Mouse (Mus musculus) myocyte (in vitro differentiated cells): ENCODE measurements at regions not wholly inside any gene's neighbourhood (a gene's known extent, or its start where the extent isn't known, plus 50 kb on each side); places are given as distances from the start of the nearest gene placed in this dataset.

Experiments used
- H3K27me3 ChIP-seq: one replicate; pipeline ENCODE4 v1.6.1; 2011; ENCODE audit not compliant: control insufficient read depth, insufficient read depth, insufficient read length
- H3K36me3 ChIP-seq: one replicate; pipeline ENCODE4 v1.6.1; 2011; ENCODE audit not compliant: control insufficient read depth, insufficient read depth
- H3K4me2 ChIP-seq: one replicate; pipeline ENCODE4 v1.6.1; 2011; ENCODE audit warnings: low read depth, control low read depth
- H3K4me3 ChIP-seq: one replicate; pipeline ENCODE4 v1.5.1; 2011; ENCODE audit warnings: mild to moderate bottlenecking, control low read depth, moderate library complexity
- H3K79me2 ChIP-seq: one replicate; pipeline ENCODE4 v1.6.1; 2011; ENCODE audit not compliant: control insufficient read depth, insufficient read depth
- H3ac ChIP-seq: one replicate; pipeline ENCODE4 v1.6.1; 2011; ENCODE audit not compliant: control insufficient read depth, insufficient read length
- CEBPB ChIP-seq: IDR thresholded peaks from 2 replicates; pipeline ENCODE4 v1.6.1; 2011; ENCODE audit warnings: mild to moderate bottlenecking, moderate library complexity; ENCODE audit not compliant: poor library complexity, insufficient read depth, severe bottlenecking
- E2F4 ChIP-seq: IDR thresholded peaks from one replicate; pipeline ENCODE4 v1.6.1; 2011; ENCODE audit warnings: mild to moderate bottlenecking, control low read depth, moderate library complexity; ENCODE audit not compliant: insufficient read depth
- MAX ChIP-seq: IDR thresholded peaks from one replicate; pipeline ENCODE4 v1.6.1; 2011; ENCODE audit warnings: low read depth, mild to moderate bottlenecking, control low read depth
- MYOD1 ChIP-seq, 3 experiments: IDR thresholded peaks; one replicate each; pipeline ENCODE4 v1.6.1; 2011; ENCODE audit warnings: control low read depth in 2 of 3, low read depth in 2 of 3, mild to moderate bottlenecking in 2 of 3, moderate library complexity in 1 of 3; ENCODE audit not compliant: insufficient read length in 2 of 3, control insufficient read depth in 1 of 3
- MYOG ChIP-seq, 3 experiments: IDR thresholded peaks; one replicate each; pipeline ENCODE4 v1.6.1; 2011; ENCODE audit warnings: control low read depth in 2 of 3, low read depth in 2 of 3, mild to moderate bottlenecking in 2 of 3; ENCODE audit not compliant: insufficient read length in 2 of 3, control insufficient read depth in 1 of 3, insufficient read depth in 1 of 3
- POLR2A ChIP-seq: IDR thresholded peaks from one replicate; pipeline ENCODE4 v1.6.1; 2011; ENCODE audit warnings: low read depth, mild to moderate bottlenecking, control low read depth, moderate library complexity; ENCODE audit not compliant: insufficient read length
- POLR2AphosphoS2 ChIP-seq: IDR thresholded peaks from one replicate; pipeline ENCODE4 v1.6.1; 2011; ENCODE audit warnings: low read depth, control low read depth; ENCODE audit not compliant: insufficient read length
- REST ChIP-seq: IDR thresholded peaks from one replicate; pipeline ENCODE4 v1.6.1; 2011; ENCODE audit warnings: mild to moderate bottlenecking, control low read depth, moderate library complexity; ENCODE audit not compliant: insufficient read depth, insufficient read length
- SRF ChIP-seq: IDR thresholded peaks from one replicate; pipeline ENCODE4 v1.6.1; 2011; ENCODE audit warnings: low read depth; ENCODE audit not compliant: control insufficient read depth, insufficient read length
- TCF12 ChIP-seq: IDR thresholded peaks from one replicate; pipeline ENCODE4 v1.6.1; 2011; ENCODE audit warnings: mild to moderate bottlenecking, control low read depth; ENCODE audit not compliant: poor library complexity, insufficient read depth, severe bottlenecking
- TCF3 ChIP-seq: IDR thresholded peaks from one replicate; pipeline ENCODE4 v1.6.1; 2011; ENCODE audit warnings: low read depth, control low read depth; ENCODE audit not compliant: insufficient read length
- USF1 ChIP-seq: IDR thresholded peaks from one replicate; pipeline ENCODE4 v1.6.1; 2011; ENCODE audit warnings: low read depth, mild to moderate bottlenecking, control low read depth, moderate library complexity

GRCm38 (mm10) chr5:17112026-17112425 lies 261.0 kb upstream of the Speer4f2 start:
- TF ChIP-seq TCF3 (no peak), MAX (no peak), USF1 (no peak), MYOD1 (IDR thresholded peaks at IDR 0.05; ENCODE audit: control insufficient read depth in 1 of 3, insufficient read length in 2 of 3, low read depth in 2 of 3) (no peak), REST (no peak), POLR2A (no peak), E2F4 (no peak), CEBPB (no peak), POLR2AphosphoS2 (no peak)
- Histone ChIP-seq H3K4me3 (no peak overlapping the region), H3K79me2 (no peaks in the 10 kb centered on the region), H3K27me3 (no peaks in the 10 kb centered on the region), H3ac (no peak overlapping the region), H3K36me3 (no peaks in the 10 kb centered on the region), H3K4me2 (no peak overlapping the region)

GRCm38 (mm10) chr5:17115035-17115434 lies 257.9 kb upstream of the Speer4f2 start:
- Histone ChIP-seq H3K4me3 (no peak overlapping the region), H3K27me3 (no peaks in the 10 kb centered on the region), H3K79me2 (no peaks in the 10 kb centered on the region), H3ac (no peak overlapping the region), H3K4me2 (no peak overlapping the region), H3K36me3 (no peaks in the 10 kb centered on the region)
- TF ChIP-seq MYOD1 (IDR thresholded peaks at IDR 0.05; ENCODE audit: control insufficient read depth in 1 of 3, insufficient read length in 2 of 3, low read depth in 2 of 3) (no peak), E2F4 (no peak), POLR2AphosphoS2 (no peak), TCF3 (no peak), TCF12 (no peak), SRF (no peak), REST (no peak), CEBPB (no peak), POLR2A (no peak), USF1 (no peak), MYOG (IDR thresholded peaks at IDR 0.05; ENCODE audit: control insufficient read depth in 1 of 3, insufficient read depth in 1 of 3, insufficient read length in 2 of 3, low read depth in 2 of 3) (no peak), MAX (no peak)

GRCm38 (mm10) chr5:17116072-17116471 lies 256.9 kb upstream of the Speer4f2 start:
- Histone ChIP-seq H3K27me3 (no peaks in the 10 kb centered on the region), H3ac (no peak overlapping the region), H3K4me3 (no peak overlapping the region), H3K36me3 (no peaks in the 10 kb centered on the region), H3K79me2 (no peaks in the 10 kb centered on the region), H3K4me2 (no peak overlapping the region)
- TF ChIP-seq POLR2AphosphoS2 = no peak
- TF ChIP-seq MYOG (IDR thresholded peaks at IDR 0.05; ENCODE audit: control insufficient read depth in 1 of 3, insufficient read depth in 1 of 3, insufficient read length in 2 of 3, low read depth in 2 of 3) = no peak
- no peak for TF ChIP-seq CEBPB
- no peak for TF ChIP-seq MYOD1 (IDR thresholded peaks at IDR 0.05; ENCODE audit: control insufficient read depth in 1 of 3, insufficient read length in 2 of 3, low read depth in 2 of 3)
- TF ChIP-seq USF1 = no peak
- no peak for TF ChIP-seq TCF12
- TF ChIP-seq TCF3 = no peak
- no peak for TF ChIP-seq E2F4
- no peak for TF ChIP-seq REST
- TF ChIP-seq SRF = no peak
- TF ChIP-seq POLR2A = no peak
- no peak for TF ChIP-seq MAX

- Histone ChIP-seq H3K36me3 (no peaks in the 10 kb centered on the region), H3K79me2 (no peaks in the 10 kb centered on the region), H3K4me3 (no peak overlapping the region), H3K27me3 (no peaks in the 10 kb centered on the region), H3ac (no peak overlapping the region), H3K4me2 (no peak overlapping the region)
- no peak for TF ChIP-seq SRF
- TF ChIP-seq TCF3 = no peak
Observed at GRCm38 (mm10) chr5:17125240-17125639, 247.7 kb upstream of the Speer4f2 start.

GRCm38 (mm10) chr5:17127501-17127900 lies 245.5 kb upstream of the Speer4f2 start:
- no peaks in the 10 kb centered on the region for H3K36me3 ChIP-seq
- no peaks in the 10 kb centered on the region for H3K27me3 ChIP-seq
- no peak overlapping the region for H3K4me2 ChIP-seq
- no peaks in the 10 kb centered on the region for H3K79me2 ChIP-seq
- no peak overlapping the region for H3ac ChIP-seq
- TF ChIP-seq TCF12 = no peak
- no peak overlapping the region for H3K4me3 ChIP-seq

GRCm38 (mm10) chr5:17135489-17135888 lies 237.5 kb upstream of the Speer4f2 start:
- H3K27me3 ChIP-seq = no peaks in the 10 kb centered on the region
- H3K79me2 ChIP-seq = no peaks in the 10 kb centered on the region
- no peak overlapping the region for H3ac ChIP-seq
- no peak for TF ChIP-seq MYOG (IDR thresholded peaks at IDR 0.05; ENCODE audit: control insufficient read depth in 1 of 3, insufficient read depth in 1 of 3, insufficient read length in 2 of 3, low read depth in 2 of 3)
- TF ChIP-seq E2F4 = no peak
- no peak for TF ChIP-seq POLR2A
- no peak for TF ChIP-seq TCF12
- TF ChIP-seq TCF3 = no peak
- no peak for TF ChIP-seq MYOD1 (IDR thresholded peaks at IDR 0.05; ENCODE audit: control insufficient read depth in 1 of 3, insufficient read length in 2 of 3, low read depth in 2 of 3)
- no peak for TF ChIP-seq MAX
- TF ChIP-seq SRF = no peak
- TF ChIP-seq POLR2AphosphoS2 = no peak
- H3K4me2 ChIP-seq = no peak overlapping the region
- no peaks in the 10 kb centered on the region for H3K36me3 ChIP-seq
- H3K4me3 ChIP-seq = no peak overlapping the region
